Mouse (Mus musculus) layer of hippocampus, adult 18-20 months (tissue): Measurements from ENCODE around the gene Hist1h2ag. TPM values are rescaled to one million over a fixed set of nuclear protein-coding genes. Genes with fewer than 3 reads are reported as not detected.
"Not testable (repeated sequence)": the region's sequence is repeated elsewhere in the genome, so short reads cannot be mapped to it uniquely, and the experiment has no call there.

Experiments used
- DNase-seq, 2 experiments: peaks; one replicate each; pipeline ENCODE4 v3.0.0; 2022; ENCODE audit warnings: low spot score in 2 of 2
- long read RNA-seq: library from polyadenylated mRNA; stranded (forward); transcript quantifications from one replicate; pipeline ENCODE4 v2.0.0, GENCODE M21; 2021
- total RNA-seq, 2 experiments: library from RNA; stranded (reverse); gene quantifications; 2 replicates each; pipeline ENCODE4 v1.2.3; 2021

Hist1h2ag gene
- total RNA-seq: 10 to 100 TPM in 1 of 2 experiments, 1 to 10 TPM in 1; 7.8 to 10.3 TPM
- long read RNA-seq: 0 reads

GRCm38 (mm10) chr13:22042568-22043502 is at the start of gene Hist1h2ag, which contains the start of gene Hist1h2bj:
Hist1h2ag (minus strand) TSS chr13:22042944.
Hist1h2bj (plus strand) TSS chr13:22043214.
- DNase-seq: peak; percentile 88 to 96

- not testable (repeated sequence) for DNase-seq
Observed at GRCm38 (mm10) chr13:22084140-22084539, 41.4 kb upstream of the Hist1h2ag start, which contains the start of gene Vmn1r188. Vmn1r188 (plus strand) TSS chr13:22084440.

- DNase-seq: no peak
Observed at GRCm38 (mm10) chr13:22063468-22063867, 20.7 kb upstream of the Hist1h2ag start.

GRCm38 (mm10) chr13:22061422-22061821 is 18.7 kb upstream of the Hist1h2ag start:
- no peak for DNase-seq

GRCm38 (mm10) chr13:22053754-22054153 is 11.0 kb upstream of the Hist1h2ag start:
- no peak for DNase-seq

- no peak for DNase-seq
Observed at GRCm38 (mm10) chr13:22051523-22051859, 8.7 kb upstream of the Hist1h2ag start.

GRCm38 (mm10) chr13:22050591-22051522 is 8.1 kb upstream of the Hist1h2ag start:
- DNase-seq: peak; percentile 86 to 94

GRCm38 (mm10) chr13:22049737-22050440 is 7.1 kb upstream of the Hist1h2ag start:
- DNase-seq: peak in 1 of 2 experiments; percentile 26

- no peak for DNase-seq
Observed at GRCm38 (mm10) chr13:22049041-22049440, 6.3 kb upstream of the Hist1h2ag start.

- DNase-seq: no peak
Observed at GRCm38 (mm10) chr13:22045311-22045710, 2.6 kb upstream of the Hist1h2ag start.

GRCm38 (mm10) chr13:22044432-22045155 is 1.9 kb upstream of the Hist1h2ag start:
- no peak for DNase-seq

GRCm38 (mm10) chr13:22043503-22044431 is 1.0 kb upstream of the Hist1h2ag start:
- peak in 1 of 2 experiments; percentile 73 for DNase-seq

GRCm38 (mm10) chr13:22041651-22042567 is 835 bp downstream of the Hist1h2ag start:
- no peak for DNase-seq

GRCm38 (mm10) chr13:22041142-22041536 is 1.6 kb downstream of the Hist1h2ag start, which contains the start of gene Hist1h4i:
Hist1h4i (minus strand) TSS chr13:22041362.
- peak; percentile 94 to 98 for DNase-seq

GRCm38 (mm10) chr13:22040464-22041141 is 2.1 kb downstream of the Hist1h2ag start:
- DNase-seq: no peak

- no peak for DNase-seq
Observed at GRCm38 (mm10) chr13:22039951-22040463, 2.7 kb downstream of the Hist1h2ag start.

- no peak for DNase-seq
Observed at GRCm38 (mm10) chr13:22039364-22039763, 3.4 kb downstream of the Hist1h2ag start.
